Mouse (Mus musculus) heart, adult 2 months (tissue): ENCODE measurements at regions not wholly inside any gene's neighbourhood (a gene's known extent, or its start where the extent isn't known, plus 50 kb on each side); places are given as distances from the start of the nearest gene placed in this dataset.

ENCODE experiments used
- EP300 ChIP-seq: fragments of 200-500 bp; IDR thresholded peaks from 2 replicates; pipeline ENCODE4 v1.6.1; 2011; ENCODE audit warnings: low read depth, low read length, control low read depth; ENCODE audit not compliant: insufficient read depth
- POLR2A ChIP-seq: fragments of 200-500 bp; IDR thresholded peaks from 2 replicates; pipeline ENCODE4 v1.6.1; 2011; ENCODE audit warnings: mild to moderate bottlenecking, low read depth, low read length, control low read depth; ENCODE audit not compliant: insufficient read depth

DNA sequence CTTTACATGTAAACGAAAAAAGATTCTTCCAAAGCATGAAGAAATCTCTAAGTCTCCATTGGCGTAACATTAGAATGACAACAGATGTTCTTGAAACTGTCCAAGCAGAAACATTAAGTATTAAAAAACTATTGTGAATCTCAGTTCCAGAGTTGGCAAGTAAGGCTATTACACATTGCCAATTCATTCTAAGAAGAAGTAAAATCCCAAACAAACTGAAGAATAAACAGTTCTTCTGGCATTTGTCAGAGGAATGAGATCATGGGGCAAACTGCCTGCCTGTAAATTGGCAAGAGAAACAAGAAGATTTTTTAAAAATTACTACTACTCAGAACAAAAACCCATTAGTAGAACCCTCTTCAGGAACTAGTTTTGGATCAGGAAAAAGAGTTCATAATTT, 680.1 kb downstream of the Nova1 start:
- TF ChIP-seq EP300 (no peak), POLR2A (no peak)
